Mouse (Mus musculus) right cerebral cortex, postnatal 36 days (tissue): ENCODE data around the gene Rreb1.
A peak's percentile ranks its signal among the peaks of the same experiment; 100 is the strongest.

Experiments used
- DNase-seq, 2 experiments: peaks; one replicate each; pipeline ENCODE4 v3.0.0; 2022; ENCODE audit warnings: low spot score in 2 of 2, mixed read lengths in 1 of 2

Rreb1 gene

DNA sequence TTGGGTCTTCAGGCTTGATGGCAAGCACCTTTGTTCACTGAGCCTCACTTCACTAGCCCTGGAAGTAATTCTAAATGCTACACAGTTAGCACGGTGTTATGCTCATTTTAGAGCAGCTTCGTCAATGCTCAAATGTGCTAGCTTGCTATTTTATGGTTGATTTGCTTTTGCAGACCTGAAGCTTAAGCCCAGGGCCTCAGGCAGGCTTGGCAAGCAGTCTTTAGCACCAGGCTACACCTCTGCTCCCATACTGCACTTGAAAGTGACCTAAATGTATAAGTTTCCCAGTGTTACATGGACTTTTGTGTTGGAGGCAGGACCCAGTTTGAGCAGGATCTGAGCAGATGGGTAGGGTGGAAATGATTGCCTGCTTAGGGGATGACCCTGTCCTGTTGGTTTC is 97.7 kb downstream of the Rreb1 start:
- no peak for DNase-seq

DNA sequence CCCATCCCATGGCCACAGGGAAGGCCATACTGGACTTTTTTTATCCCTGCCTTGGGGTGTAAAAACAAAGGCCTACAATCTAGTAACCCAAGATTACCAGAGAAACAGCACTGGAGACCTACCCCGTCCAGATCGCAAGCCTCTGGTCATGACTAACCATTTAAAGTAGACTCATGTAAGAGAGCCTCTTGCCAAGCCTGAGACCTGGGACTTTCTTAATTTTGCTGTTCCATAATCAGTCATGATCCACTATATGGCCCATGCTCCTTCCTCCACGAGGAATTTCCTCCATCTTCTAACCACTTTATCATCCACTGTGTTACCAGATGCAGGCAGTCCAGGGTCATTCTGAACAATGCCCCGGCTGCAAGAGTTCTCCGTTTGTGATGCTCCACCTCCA is 98.2 kb downstream of the Rreb1 start:
- no peak for DNase-seq

DNA sequence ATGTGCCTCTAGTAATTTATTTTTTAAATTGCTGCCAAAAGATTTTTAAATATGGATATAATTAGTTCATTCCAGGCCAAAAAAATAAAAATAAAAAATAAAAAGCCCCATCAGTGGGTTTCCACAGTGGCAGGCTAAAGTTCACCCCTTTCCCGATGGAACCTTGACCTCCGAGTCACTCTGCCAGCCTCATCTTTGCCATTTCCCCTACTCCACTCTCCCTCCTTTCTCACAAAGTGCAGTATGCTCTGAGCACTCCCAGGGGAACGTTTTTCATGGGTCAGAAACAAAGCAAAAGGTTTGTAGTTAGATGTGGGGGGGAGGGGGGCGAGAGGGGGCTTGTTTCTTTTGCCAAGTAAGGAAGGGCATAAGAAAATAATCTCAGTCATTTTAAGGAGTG is 98.6 kb downstream of the Rreb1 start:
- no peak for DNase-seq

GRCm38 (mm10) chr13:37877241-37877640 is 99.0 kb downstream of the Rreb1 start:
- no peak for DNase-seq

GRCm38 (mm10) chr13:37878918-37879331 is 100.7 kb downstream of the Rreb1 start:
- DNase-seq = no peak

- no peak for DNase-seq
Measured at GRCm38 (mm10) chr13:37879556-37879955, 101.4 kb downstream of the Rreb1 start.

DNA sequence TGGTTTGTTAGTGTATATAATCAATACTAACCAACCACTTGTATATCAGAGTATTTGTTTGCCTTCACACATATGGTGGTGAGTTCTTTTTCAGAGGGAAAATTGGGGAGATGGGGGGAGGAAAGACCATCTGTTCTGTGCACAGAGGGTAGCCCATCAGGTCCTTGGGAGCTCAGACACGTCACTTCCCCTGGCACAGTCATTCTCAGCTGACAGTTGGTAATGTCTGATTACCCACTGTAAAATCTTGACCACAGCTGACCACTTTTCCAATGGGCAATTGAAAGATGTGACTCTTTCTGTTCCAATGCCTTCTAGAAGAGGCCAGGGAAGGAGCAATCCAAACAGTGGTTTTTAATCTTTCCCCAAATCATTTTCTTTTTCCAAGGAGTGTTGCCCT is 101.8 kb downstream of the Rreb1 start:
- DNase-seq = no peak

- DNase-seq = no peak
Measured at GRCm38 (mm10) chr13:37880581-37881130, 102.5 kb downstream of the Rreb1 start.

GRCm38 (mm10) chr13:37882521-37882920 is 104.3 kb downstream of the Rreb1 start:
- DNase-seq = no peak

DNA sequence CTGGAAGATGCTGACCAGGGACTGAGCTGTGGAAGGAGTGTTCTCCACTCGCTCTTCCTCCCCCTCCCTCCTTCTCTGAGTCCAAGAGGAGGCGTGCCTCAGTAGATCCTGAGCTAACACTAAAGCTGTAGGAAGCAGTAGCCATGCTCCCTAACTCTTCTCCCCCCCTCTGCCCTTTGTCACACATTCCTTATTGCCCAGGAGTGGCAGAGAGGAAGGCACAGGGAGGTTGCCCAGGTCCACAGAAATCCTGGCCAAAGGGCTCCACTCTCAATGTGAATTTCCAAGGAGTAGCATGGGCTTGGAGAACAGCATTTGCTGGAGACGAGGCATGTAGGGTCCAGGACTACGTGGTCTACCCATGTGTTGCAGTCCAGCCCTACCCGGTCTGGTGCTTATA is 104.8 kb downstream of the Rreb1 start:
- no peak for DNase-seq

DNA sequence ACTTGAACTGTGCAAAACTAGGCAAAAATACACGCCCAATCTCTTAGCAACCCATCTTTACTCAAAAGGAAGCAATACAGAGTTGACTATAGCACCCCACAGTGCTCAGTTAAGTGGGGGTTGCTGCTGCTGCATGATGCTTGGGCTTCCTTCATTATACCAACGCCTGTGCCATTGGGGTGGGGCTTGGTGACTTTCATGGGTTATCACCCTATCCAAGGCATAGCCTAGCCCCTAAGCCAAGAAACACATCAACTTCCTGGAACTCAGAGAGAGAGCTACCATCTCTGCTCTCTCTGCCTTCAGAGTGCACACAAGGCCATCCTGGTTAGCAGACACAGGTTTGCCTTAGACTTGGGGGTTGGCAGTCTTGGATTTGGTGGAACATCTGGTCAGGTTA is 107.2 kb downstream of the Rreb1 start:
- no peak for DNase-seq

GRCm38 (mm10) chr13:37886024-37886423 is 107.8 kb downstream of the Rreb1 start:
- no peak for DNase-seq

- DNase-seq = no peak
Measured at GRCm38 (mm10) chr13:37894756-37895155, 116.6 kb downstream of the Rreb1 start.

DNA sequence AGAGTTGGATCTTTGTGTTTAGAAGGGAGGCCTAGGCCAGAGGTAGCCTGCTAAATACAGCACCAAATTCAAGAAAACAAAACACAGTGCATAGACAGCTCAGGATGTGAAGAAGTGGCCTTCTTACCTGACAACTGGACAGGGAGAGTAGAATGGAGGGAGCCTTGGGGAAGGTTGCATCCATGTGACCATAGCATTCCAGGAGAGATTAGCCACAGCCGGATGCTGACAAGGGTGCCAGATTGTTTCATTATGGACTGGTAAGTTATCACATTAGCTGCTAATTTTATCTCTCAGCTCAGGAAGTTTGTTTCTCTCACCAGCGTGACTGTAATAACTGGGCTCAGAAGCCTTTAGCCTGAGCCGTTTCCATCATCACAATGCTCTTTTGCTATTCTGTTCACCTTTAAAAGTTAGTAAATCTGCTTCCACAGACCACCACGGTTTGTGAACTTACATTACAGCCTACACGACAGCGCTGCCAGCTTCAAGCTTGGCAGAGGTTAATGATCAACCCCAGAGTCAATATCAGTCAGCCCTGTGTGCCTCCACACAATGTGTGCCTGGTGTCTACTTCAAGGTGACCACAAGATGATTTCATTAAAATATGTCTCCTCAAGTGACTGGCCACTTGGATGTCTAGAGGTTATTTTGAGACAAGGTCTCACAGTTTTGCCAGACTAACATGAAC is 117.5 kb downstream of the Rreb1 start:
- DNase-seq = no peak

GRCm38 (mm10) chr13:37896423-37896822 is 118.2 kb downstream of the Rreb1 start:
- no peak for DNase-seq

DNA sequence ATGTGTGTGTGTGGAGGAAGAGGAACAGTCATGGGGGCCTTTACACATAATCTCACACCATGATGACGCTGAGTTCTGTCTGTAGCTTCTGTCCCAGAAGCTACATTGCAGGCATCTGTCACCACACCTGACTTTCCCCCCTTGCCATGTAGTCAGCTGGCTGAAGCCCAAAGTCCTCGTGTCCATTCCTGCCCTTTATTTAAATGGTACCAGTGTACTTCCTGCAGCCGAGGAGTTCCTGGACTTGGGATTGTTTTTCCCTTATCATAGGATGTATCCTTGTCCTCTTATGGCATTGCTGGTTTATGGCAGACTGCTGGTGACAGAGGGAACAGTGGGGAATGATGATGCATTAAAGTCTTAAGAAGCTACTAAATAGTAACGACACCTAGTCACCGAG is 120.6 kb downstream of the Rreb1 start:
- no peak for DNase-seq

DNA sequence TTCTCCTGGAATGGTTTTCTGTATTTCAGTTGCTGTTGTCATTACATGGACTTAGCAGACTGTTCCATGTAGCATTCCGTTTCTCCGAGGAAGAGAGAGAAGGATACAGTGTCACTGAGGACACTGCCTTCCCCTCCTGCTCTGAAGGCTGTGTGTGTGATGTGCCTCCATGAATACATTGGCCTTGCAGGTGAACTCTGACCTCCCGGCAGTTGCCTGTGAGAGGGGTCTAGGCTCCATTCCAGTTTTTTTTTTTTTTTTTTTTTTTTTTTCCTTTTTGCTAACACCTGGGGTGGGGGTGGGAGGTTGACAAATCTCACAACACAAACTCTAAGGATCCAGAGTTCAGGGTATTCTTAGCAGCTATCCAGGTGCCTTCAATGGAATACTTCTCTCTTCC is 124.8 kb downstream of the Rreb1 start:
- no peak for DNase-seq

- no peak for DNase-seq
Measured at GRCm38 (mm10) chr13:37903476-37903875, 125.3 kb downstream of the Rreb1 start.

DNA sequence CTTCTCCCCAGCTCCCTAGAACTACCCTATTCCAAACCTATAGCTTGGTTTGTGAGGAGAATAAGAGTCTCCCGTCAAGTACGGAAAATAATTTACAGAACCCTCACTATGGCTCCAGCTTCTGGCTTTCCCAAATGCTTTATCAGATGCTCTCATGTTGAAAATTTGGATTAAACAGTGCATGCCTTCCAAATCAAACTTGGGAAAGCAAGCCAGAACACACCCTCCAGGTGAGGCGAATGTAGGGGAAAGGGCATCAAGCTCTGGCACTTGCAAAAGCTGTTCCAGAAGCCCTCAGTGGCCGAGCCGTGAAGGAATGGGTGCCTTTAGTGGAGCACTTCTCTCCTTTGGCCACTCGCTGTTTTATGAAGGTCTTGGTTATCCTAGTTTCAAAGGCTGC is 126.2 kb downstream of the Rreb1 start:
- no peak for DNase-seq

DNA sequence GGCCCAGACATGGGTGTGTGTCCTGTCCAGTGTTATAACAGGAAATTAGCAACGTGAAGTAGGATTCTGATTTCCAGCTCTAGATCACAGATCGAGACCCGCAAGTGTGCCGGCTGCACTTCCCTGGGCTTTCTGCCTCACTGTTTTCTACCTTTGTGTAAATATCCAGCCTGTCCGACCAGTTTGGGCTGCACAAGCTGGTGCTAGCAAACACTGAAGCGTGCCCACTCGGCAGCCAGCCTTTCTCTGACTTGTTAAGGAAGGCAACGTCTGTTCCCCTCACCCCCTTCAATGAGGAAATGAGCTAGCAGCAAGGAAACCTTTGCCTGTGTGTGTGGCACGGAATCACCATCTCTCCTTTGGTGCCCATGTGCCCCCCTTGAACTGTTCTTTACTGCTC is 129.9 kb downstream of the Rreb1 start:
- no peak for DNase-seq

GRCm38 (mm10) chr13:37908493-37908892 is 130.3 kb downstream of the Rreb1 start:
- DNase-seq = peak in 1 of 2 experiments; percentile 18

DNA sequence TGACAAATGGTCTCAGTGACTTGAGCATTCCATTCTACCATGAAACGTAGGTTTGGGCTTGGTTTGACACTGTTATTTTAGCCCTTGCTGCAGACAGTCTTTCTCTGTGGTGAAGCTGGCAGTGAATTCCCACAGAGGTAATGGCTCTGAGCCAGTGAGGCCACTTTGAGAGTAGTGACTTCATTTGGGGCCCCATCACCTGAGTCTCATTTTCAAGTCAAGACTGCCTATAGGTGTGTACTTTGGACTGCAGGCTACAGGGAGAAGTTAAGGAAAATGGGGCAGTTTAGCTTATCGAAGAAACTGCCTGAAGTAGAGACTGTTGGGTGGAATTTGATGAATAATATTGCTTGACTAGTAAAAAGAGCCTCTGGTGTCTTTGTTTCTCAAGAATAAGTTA is 131.0 kb downstream of the Rreb1 start:
- no peak for DNase-seq

GRCm38 (mm10) chr13:37912011-37912410 is 133.8 kb downstream of the Rreb1 start:
- DNase-seq = no peak
